Mouse (Mus musculus): ENCODE data around the gene Gm15217. TPM values are rescaled to one million over a fixed set of nuclear protein-coding genes. Genes with fewer than 3 reads are reported as not detected.

The Gm15217 gene
- polyA plus RNA-seq, 1 experiment: 40.3 TPM

DNA sequence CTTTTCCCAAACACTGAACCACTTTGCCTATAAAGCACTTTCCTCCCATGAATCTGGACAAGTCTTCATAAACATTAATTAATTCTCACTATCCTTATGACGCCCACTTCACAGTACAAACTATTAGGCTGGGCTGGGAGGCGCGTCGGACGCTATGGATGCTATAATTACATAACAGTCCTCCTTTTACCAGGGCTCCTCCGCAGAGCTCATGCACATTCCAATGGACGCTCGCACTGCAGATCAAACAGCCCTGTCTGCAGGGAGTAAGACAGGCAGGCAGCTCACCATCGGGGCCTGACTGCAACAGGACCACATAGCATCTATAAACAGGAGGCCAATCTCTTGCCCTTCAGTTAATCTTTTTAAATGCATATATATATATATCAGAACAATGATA, 6.8 kb upstream of the Gm15217 start:
- DNase-seq: no peak
- Histone ChIP-seq H3K4me1 (ENCODE audit: control insufficient read depth, insufficient read depth, low read length) (no peaks in the 10 kb centered on the region), H3K36me3 (ENCODE audit: control insufficient read depth, insufficient read depth, low read length) (no peaks in the 10 kb centered on the region), H3K27ac (ENCODE audit: insufficient read depth, low read depth, low read length) (no peak overlapping the region), H3K4me3 (ENCODE audit: insufficient read depth, low read depth, low read length) (no peak overlapping the region), H3K27me3 (replicated peaks; ENCODE audit: control insufficient read depth, insufficient read depth, low read length) (no peaks in the 10 kb centered on the region)
- WGBS: 62% methylated on average over 9 of the region's 9 CpGs
- TF ChIP-seq CTCF (conservative IDR thresholded peaks at IDR 0.05; ENCODE audit: insufficient read depth, insufficient read length, low read depth, low read length): no peak
- TF ChIP-seq POLR2A (IDR thresholded peaks at IDR 0.05; ENCODE audit: low read depth, low read length): no peak

- no peaks in the 10 kb centered on the region for H3K36me3 ChIP-seq (ENCODE audit: control insufficient read depth, insufficient read depth, low read length)
- no peak overlapping the region for H3K4me3 ChIP-seq (ENCODE audit: insufficient read depth, low read depth, low read length)
- H3K4me1 ChIP-seq (ENCODE audit: control insufficient read depth, insufficient read depth, low read length): peaks cover 8% of the 10 kb centered on the region; the same call in 1 of the 2 replicates
- TF ChIP-seq POLR2A (IDR thresholded peaks at IDR 0.05; ENCODE audit: low read depth, low read length) (no peak), CTCF (conservative IDR thresholded peaks at IDR 0.05; ENCODE audit: insufficient read depth, insufficient read length, low read depth, low read length) (no peak)
- no peak for DNase-seq
- H3K27me3 ChIP-seq (replicated peaks; ENCODE audit: control insufficient read depth, insufficient read depth, low read length): no peaks in the 10 kb centered on the region
- H3K27ac ChIP-seq (ENCODE audit: insufficient read depth, low read depth, low read length): no peak overlapping the region
- 64% methylated on average over 5 of the region's 5 CpGs for WGBS
Observed at GRCm38 (mm10) chr14:46375796-46376195, 3.4 kb upstream of the Gm15217 start.

- Histone ChIP-seq H3K27me3 (replicated peaks; ENCODE audit: control insufficient read depth, insufficient read depth, low read length) (no peaks in the 10 kb centered on the region), H3K27ac (ENCODE audit: insufficient read depth, low read depth, low read length) (peak overlapping the region; percentile 76), H3K4me3 (ENCODE audit: insufficient read depth, low read depth, low read length) (peak overlapping the region; percentile 48), H3K4me1 (ENCODE audit: control insufficient read depth, insufficient read depth, low read length) (peaks cover 14% of the 10 kb centered on the region), H3K36me3 (ENCODE audit: control insufficient read depth, insufficient read depth, low read length) (peaks cover 3% of the 10 kb centered on the region; the same call in 1 of the 2 replicates)
- no peak for TF ChIP-seq POLR2A (IDR thresholded peaks at IDR 0.05; ENCODE audit: low read depth, low read length)
- 29% methylated on average over 31 of the region's 31 CpGs for WGBS
- peak; percentile 67 for DNase-seq
Observed at GRCm38 (mm10) chr14:46380286-46380721, 1.1 kb downstream of the Gm15217 start.

DNA sequence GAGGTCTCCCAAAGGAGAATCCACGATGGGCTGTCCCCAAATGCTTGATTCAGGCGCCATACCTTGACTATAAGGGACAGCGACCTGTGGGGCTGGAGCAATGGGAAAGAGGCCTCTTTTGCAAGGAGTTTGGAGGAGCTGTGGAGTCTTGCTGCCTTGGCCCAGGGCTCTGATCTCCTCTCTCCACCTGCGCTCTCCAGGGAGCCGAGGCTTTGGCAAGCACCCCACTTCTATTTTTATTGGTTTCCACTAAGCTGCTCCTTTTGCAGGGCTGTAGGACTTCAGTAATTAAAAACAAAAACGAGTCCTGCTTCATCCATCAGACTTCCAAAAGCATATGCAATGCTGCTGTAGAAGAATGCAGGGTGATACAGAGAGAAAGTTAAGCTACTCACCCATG, 2.2 kb downstream of the Gm15217 start:
- H3K27ac ChIP-seq (ENCODE audit: insufficient read depth, low read depth, low read length): peak overlapping the region; percentile 39; the same call in 1 of the 2 replicates
- peaks cover 3% of the 10 kb centered on the region; the same call in 1 of the 2 replicates for H3K36me3 ChIP-seq (ENCODE audit: control insufficient read depth, insufficient read depth, low read length)
- DNase-seq: peak; percentile 55
- TF ChIP-seq POLR2A (IDR thresholded peaks at IDR 0.05; ENCODE audit: low read depth, low read length) (no peak), CTCF (conservative IDR thresholded peaks at IDR 0.05; ENCODE audit: insufficient read depth, insufficient read length, low read depth, low read length) (no peak)
- H3K4me1 ChIP-seq (ENCODE audit: control insufficient read depth, insufficient read depth, low read length): peaks cover 14% of the 10 kb centered on the region
- no peak overlapping the region for H3K4me3 ChIP-seq (ENCODE audit: insufficient read depth, low read depth, low read length)
- 59% methylated on average over 6 of the region's 6 CpGs for WGBS
- no peaks in the 10 kb centered on the region for H3K27me3 ChIP-seq (replicated peaks; ENCODE audit: control insufficient read depth, insufficient read depth, low read length)

DNA sequence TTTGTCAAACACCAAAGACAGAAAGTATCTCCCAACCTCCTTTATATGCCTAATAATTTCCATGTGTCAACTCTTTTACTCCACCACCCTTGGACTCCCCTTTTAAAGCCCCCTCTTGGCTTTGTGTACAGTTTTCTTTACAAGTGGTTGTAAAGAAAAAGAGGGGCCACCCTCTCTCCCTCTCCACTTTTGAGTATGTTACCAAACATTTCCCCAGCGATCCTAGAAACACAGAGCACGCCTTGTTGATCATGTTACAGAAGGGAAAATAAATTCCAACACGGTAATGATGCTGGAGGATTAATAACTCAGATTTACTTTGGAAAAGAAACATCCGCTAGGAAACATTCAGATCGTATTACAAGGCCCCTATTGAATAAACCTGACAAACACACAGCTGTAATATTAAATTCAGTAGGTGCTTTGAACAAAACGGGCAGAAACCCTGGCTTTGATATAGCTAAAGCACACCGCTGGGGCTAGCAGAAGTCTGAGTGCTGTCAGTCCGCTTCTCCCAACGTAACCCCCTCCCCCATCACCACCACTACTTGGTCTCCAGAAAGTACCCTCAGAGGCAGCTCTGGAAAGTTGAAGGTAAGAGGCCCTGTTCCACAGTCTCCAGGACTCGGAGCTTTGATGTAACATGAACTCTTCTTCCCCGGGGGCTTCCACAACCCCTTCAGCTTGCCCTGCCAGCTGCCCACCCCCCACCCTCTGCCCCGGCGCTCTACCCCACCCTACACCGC, 5.9 kb downstream of the Gm15217 start:
- H3K27ac ChIP-seq (ENCODE audit: insufficient read depth, low read depth, low read length): no peak overlapping the region; the same call in 1 of the 2 replicates
- peak overlapping the region; percentile 64 for H3K4me3 ChIP-seq (ENCODE audit: insufficient read depth, low read depth, low read length)
- 32% methylated on average over 14 of the region's 14 CpGs for WGBS
- TF ChIP-seq POLR2A (IDR thresholded peaks at IDR 0.05; ENCODE audit: low read depth, low read length) (no peak), CTCF (conservative IDR thresholded peaks at IDR 0.05; ENCODE audit: insufficient read depth, insufficient read length, low read depth, low read length) (no peak)
- peaks cover 9% of the 10 kb centered on the region for H3K4me1 ChIP-seq (ENCODE audit: control insufficient read depth, insufficient read depth, low read length)
- peaks cover 3% of the 10 kb centered on the region; the same call in 1 of the 2 replicates for H3K36me3 ChIP-seq (ENCODE audit: control insufficient read depth, insufficient read depth, low read length)
- no peaks in the 10 kb centered on the region for H3K27me3 ChIP-seq (replicated peaks; ENCODE audit: control insufficient read depth, insufficient read depth, low read length)
- no peak for DNase-seq

- H3K4me1 ChIP-seq (ENCODE audit: control insufficient read depth, insufficient read depth, low read length): peaks cover 6% of the 10 kb centered on the region
- H3K36me3 ChIP-seq (ENCODE audit: control insufficient read depth, insufficient read depth, low read length): peaks cover 3% of the 10 kb centered on the region; the same call in 1 of the 2 replicates
- no peaks in the 10 kb centered on the region for H3K27me3 ChIP-seq (replicated peaks; ENCODE audit: control insufficient read depth, insufficient read depth, low read length)
- H3K4me3 ChIP-seq (ENCODE audit: insufficient read depth, low read depth, low read length): peak overlapping the region; percentile 64
- peak; percentile 48 for DNase-seq
- peak overlapping the region; percentile 80; the same call in 1 of the 2 replicates for H3K27ac ChIP-seq (ENCODE audit: insufficient read depth, low read depth, low read length)
- TF ChIP-seq CTCF (conservative IDR thresholded peaks at IDR 0.05; ENCODE audit: insufficient read depth, insufficient read length, low read depth, low read length) (no peak), POLR2A (IDR thresholded peaks at IDR 0.05; ENCODE audit: low read depth, low read length) (no peak)
- 3% methylated on average over 39 of the region's 39 CpGs for WGBS
Observed at GRCm38 (mm10) chr14:46385701-46386477, 6.7 kb downstream of the Gm15217 start.
